Mouse (Mus musculus): ENCODE data around the gene Mnt.

Mnt gene

DNA sequence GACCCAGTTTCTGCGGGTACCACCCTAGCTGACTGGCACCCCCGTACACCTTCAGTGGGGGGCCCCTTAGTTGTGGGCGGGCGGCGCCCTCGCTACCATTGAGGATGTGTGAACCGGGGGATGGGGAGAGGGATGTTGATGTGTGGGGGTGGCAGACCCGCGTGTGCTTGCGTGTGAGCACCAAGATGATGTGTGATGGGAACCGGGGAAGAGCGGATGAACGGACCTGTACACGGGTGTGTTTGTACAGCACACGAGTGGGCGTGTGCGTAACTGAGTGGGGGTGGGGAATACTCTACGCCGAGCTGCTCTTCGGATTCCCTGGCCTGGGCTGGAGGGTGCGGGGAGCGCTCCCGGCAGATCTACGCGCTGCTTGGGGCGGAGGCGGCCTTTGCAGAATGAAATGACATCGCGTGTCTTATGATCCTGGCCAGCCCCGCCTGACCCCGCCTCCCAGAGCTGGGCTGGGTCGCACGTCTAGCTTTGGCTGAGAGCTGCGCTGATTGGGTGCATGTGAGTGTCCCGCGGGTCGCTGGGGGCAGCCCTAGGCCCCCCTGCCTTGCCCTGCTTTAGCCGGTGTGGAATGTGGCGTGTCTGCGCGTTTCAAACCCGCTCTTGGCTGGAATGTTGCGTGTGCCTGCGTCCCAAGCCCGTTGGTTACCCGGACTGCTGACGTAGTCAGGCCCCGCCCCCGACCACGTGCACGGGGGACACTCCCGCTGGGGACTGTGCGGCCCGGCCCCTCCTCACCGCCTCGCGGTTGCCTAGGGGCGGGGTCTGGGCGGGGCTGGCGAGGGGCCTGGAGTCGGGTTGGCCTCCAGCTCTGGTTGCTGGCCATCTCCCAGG is 1.1 kb downstream of the Mnt start:
- peak; percentile 98 for DNase-seq (ENCODE audit: low read depth)

DNA sequence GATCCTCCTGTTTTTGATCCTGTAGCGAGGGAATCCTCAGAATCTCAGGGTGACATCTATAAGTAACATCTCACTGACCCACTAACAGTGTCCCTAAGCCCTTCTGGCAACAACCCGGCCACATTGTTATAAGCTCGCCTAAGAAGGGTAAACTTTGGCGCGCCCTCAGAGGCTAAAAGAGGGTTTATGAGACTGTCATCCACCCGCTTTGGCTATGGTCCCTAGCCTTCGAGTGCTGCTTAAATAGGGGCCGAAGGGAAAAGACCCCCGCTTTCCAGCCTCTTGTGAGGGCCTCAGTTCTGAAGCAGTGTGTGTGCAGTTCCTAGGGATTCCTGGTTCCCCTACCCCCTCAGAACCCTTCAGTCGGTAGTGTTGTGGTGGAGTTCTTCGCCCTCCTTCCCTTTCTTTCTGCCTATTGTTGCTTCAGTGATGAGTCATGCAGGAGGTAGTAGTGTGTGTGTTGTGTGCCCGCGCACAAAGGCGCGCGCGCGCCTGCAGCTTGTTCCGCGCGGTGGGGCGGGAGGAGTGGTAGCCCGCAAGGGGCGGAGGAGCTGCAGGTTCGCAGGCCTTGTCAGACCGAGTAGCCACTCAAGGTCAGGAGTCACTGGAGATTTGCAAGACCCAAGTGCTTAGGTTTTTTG is 1.9 kb downstream of the Mnt start:
- peak; percentile 90 for DNase-seq (ENCODE audit: low read depth)

DNA sequence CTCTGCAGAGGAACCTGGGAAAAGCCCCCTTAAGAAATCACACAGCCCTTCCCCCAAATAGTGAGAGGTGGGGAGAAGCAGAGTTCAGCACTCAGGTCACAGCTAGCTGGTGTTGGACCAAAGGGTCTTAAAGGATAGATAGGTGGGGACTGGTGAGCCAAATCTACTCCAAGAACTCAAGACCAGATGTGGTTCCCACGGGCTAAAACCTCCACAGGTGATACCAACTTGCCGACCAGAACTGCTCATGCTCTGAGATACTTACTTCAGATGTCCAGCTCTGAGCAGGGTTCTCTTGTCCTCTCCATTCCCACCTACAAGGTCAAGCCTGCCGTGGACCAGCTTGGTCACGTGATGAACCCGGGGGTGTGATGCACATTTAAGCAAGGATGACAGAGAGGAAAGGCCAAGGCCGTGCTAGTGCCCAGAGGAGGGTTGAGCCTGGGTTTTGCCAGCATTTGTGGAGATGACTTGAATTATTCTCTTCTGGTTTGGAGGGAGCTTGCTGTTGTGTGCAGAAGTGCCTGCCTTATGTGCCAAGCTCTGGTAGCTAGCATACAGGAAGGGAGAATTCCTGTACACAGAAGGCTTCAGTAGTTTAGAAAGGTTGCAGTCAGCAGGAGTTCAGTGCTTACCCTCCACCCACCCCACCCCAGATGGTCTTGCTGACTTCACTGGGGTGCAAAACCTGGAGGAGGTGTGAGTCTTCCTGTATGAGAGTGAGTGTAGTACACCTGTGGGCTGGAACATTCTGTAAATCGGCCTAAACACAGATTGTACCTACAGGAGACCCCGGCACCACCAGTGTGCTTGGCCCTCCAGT is 3.0 kb downstream of the Mnt start:
- peak; percentile 52 for DNase-seq (ENCODE audit: low read depth)

DNA sequence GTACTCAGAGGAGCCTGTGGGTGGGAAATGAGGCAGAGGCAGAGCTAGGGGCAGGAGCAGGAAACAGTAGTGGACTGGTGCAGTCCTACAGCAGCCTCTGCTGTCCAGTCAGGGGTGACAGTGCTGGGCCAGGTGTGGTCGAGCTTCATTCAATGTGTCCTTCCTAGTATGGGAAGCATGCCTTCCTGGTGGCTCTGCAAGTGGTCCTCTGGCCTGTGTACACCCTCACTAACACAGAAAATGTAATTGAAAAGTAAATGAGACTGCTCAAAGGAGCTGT is 3.6 kb downstream of the Mnt start:
- DNase-seq (ENCODE audit: low read depth): no peak

DNA sequence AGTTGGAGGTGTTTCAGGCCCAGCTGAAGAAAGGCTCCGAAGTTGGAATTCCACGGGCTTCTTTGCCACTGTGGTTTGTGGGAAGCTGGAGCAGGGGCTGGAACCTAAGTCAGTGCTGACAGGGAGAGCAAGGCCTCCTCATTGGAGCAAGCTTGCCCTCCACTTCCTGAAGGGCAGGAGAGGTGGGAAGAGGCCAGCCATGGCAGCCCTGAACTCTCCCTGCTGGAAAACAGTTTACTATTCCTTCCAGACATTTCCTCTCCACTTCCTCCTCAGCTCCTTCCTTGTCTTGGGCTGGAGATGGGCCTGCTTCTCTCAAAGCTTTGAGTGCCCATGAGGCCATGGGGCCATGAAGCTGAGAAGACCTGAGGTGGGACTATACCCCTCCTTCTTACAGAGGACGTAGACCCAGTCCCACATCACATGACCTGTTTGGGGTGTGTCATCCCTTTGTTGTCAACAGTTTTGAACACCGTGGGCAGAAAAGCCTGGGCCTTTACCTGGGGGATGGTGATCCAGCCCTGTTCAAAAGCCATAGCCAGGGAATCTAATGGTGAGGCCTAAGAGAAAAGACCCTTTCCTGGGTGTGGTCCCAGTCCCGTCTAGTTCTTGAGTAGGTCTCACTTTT is 4.0 kb downstream of the Mnt start:
- peak; percentile 54 for DNase-seq (ENCODE audit: low read depth)

DNA sequence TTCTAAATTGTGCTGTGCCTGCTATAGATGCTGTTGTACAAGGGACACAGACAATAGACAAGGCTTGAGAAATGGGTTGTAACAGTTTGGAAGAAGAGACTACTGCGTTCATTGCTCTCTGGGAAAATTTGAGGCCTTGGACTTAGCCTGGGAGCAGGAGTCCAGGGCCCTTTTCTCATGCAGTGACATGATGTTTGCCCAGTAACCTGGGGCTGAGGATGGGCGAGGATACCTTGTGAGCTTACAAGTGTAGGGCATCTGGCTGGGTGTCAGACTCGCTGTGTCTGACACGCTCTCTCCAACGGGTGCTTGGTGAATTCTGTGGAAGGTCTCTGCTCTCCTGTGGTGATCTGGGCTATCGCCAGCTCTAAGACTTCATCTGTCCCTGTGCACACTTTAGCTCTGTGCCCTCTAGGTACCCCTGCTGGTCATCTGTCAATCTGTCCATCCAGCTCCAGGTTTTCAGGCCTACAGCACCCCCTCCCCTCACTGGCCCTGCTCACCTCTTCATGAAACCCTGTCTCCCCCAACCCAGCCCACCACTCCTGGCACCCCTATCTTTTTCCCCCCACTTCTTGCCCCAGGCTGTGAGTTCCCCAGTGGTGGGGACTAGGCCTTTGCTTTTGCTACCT is 5.0 kb downstream of the Mnt start:
- DNase-seq (ENCODE audit: low read depth): no peak

DNA sequence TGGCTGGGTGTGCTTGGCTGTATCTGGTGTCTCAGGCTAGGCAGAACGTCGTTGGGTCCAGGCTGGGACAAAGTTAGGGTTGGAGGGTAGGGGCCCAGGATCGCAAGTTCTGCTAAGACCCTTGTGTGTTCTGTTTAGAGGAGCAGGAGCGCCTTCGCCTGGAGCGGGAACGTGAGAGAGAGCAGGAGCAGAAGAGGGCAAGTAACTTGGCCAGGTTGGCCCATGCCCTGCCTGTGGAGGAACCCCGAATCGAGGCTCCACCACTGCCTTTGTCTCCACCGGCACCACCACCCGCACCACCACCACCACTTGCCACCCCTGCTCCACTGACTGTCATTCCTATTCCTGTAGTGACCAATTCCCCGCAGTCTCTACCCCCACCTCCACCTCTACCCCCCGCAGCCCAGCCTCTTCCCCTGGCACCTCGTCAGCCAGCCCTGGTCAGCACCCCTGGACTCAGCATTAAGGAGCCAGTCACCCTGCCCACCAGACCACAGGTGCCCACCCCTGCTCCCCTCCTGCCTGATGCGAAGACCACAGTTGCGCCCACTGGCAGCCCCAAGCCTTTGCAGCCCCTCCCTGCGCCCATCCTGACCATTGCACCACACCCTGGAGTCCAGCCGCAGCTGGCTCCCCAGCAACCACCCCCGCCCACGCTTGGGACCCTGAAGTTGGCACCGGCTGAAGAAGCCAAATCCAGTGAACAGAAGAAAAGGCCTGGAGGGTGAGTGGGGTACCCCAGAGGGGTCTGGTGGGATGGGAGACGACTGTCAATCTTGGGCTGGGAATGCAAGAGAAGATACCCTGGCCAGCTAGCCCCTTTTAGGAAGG is 5.7 kb downstream of the Mnt start:
- DNase-seq (ENCODE audit: low read depth): no peak

DNA sequence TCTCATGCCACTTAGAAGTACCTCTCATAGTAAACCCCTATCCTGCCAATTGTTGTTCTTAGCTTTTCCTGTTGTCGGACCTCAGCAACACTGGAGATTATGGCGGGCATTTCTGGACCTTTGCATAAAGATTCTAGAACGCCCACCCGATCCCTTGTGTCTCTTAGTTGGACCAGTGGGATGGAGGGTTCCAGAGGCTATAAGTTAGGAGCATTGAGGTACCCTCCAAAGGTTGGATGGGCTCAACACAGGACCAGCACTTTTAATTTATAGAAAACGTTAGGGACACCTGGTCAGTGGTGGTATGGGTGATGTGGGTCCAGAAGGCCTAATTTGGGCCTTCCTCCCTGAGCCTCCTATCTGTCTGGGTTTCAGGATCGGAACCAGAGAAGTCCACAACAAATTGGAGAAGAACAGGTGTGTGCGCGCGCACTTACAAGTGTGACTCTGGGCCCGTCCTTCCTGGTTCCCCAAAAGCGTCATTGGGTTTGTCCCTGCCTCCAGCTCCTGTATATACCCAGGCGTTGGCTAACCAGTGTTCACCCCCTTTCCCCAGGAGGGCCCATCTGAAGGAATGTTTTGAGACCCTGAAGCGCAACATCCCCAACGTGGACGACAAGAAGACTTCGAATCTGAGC is 6.5 kb downstream of the Mnt start:
- DNase-seq (ENCODE audit: low read depth): no peak

DNA sequence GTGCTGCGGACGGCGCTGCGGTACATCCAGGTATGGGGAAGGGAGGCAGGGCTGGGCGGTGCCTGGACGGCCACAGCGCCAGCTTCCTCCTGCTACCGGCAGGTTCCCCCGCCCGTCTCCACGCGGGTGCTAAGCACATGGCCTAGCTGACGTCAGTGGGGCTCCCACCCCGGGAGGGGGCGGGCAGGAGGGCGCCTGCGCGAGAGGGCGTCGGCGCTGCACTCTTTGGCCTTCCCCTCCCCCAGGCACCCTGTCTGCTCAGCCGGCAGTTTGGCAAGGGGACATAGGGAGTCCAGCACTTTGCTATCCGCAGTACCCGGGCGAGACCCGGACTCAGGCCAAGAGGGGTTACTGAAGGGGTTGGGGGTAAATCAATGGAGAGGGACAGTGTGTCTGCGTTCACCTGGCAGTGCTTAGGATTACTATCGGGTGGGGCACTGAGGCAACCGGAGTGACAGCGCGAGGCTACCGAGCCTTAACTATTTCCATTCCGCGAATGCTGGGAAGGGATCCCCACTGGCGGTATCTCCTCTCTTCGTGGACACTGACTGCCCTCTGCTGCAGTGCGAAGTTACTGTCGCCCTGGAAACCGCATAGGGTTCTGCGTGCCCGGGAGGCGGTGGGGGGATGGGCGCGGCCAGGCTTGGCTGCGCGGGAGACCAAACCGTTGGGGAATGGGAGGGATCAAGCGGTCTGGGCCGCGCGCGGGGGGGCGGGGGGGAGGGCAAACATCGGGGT is 7.1 kb downstream of the Mnt start:
- peak; percentile 98 for DNase-seq (ENCODE audit: low read depth)

DNA sequence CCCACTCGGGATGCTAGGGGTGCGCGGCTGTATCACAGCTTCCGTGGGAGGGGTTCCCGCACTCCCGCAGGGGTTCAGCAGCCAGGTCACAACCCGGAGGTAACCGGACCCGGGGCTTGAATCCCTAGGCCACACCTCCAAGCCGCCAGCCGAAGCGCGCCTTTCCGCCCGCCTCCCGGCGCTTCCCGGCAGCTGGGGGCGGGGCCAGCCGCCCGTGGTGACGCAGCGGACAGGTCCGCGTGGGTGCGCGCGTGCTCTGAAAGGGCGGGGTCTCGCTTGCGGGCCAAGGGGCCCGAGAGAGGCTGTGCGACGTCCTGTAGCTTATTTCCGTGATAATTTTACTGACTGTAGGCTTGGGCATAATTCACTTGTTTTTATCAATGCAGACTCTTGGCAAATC is 7.7 kb downstream of the Mnt start:
- peak; percentile 98 for DNase-seq (ENCODE audit: low read depth)

DNA sequence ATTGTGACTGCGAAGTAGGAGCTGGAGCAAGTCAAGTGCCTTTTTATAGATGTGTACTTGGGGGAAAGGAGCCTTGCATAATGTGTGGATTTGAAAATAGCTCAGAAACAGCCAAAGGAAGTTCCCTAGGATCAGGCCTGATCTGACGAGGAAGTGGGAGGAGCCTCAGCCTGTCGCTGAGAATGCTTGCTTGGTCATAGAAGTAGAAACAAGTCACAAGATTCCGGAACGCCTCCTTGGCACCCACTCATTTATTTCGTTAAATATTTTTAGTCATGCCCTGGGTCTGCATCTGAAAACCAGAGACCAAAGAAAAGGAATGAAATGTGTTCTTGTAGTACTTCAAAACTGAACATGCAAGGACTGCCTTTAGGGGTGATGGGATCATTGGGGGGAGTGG is 8.3 kb downstream of the Mnt start:
- DNase-seq (ENCODE audit: low read depth): peak; percentile 94

DNA sequence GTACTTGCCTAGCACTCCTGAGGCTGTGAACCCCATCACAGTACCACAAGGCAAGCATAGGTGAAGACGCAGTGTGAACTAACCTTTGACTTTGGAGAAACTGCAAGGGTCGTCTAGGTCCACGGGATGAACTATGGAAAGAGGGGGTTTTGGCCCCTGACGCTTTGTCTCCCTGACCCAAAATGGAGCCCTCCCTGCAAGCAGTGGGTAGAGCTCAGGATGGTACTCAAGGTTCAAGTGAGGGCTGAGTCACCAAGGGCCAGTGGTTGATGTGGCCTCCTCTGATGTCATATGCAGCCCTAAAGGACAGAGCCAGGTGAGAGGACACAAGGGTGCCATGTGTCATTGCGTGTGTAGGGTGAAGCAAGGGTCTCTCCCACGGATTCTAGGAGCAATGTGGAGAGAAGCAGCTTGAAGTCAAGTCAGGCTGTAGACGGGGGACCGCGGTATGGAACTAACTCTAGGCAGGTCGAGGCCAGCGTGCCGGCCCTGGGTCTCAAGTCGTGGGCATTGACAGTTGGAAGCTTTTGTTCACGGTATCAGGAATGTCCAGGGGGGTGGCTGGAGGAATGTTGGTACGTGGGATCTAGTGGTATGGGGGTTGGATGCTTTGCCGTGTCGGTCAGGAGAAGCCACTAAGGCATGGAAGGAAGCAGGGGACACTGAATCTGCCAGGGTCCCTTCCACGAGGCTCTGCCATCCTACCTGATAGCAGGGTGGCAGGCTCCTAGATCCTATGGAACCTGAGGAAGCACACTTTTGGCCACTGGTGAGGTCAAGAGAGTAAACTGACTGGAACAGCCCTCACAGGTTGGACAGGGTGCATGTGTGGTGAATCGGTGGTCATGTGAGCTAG is 9.4 kb downstream of the Mnt start:
- DNase-seq (ENCODE audit: low read depth): peak; percentile 23

DNA sequence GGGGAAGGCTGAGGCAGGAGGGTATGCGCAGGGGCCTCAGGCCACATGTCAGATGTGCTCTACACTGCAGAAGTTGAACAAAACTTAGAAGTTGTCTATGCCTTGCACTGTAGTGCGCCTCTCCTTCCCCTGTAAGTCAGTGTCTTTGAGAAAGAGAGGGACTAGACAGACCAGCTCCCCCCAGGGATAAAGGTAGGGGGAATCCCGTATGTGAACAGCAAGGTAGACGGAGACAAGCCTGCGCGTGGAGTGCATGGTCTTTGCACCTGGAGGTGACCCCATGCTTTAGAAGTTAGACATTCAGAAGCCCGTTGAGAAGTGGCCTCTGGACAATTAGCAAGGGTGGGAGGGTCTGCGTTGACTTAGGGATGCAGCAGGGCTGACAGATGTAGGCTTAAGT is 10.0 kb downstream of the Mnt start:
- no peak for DNase-seq (ENCODE audit: low read depth)

DNA sequence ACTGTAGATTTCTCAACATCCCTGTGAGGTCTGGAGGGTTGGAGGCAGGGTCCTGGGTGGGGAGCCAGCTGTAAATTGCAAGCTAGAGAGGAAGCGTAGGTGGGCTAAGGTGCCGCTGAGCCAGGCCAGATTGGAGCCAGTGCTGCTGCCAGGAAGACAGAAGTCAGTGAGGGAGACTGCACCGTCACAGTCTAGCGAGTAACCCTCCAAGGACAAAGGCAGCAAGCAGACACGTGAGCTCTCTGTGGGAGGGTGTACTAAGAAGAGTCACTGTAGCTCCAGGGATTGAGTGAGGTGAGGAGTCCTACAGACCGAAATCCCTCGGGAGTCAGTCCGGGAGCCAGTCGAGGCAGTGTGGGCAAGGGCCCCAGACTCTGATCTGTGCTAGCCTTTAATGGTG is 10.6 kb downstream of the Mnt start:
- DNase-seq (ENCODE audit: low read depth): no peak

DNA sequence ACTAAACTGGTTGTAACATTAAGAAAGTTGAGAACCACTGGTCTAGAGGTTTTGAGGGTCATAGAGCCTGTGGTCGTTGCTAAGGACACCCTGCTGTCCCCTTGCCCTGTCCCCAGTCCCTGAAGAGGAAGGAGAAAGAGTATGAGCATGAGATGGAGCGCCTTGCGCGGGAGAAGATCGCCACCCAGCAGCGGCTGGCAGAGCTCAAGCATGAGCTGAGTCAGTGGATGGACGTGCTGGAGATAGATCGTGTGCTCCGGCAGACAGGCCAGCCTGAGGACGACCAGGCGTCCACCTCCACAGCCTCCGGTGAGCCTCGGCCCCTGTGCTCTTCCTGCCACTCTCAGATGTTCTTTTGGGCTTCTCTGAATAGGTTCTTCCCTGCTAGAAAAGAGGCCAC is 11.3 kb downstream of the Mnt start:
- DNase-seq (ENCODE audit: low read depth): no peak

DNA sequence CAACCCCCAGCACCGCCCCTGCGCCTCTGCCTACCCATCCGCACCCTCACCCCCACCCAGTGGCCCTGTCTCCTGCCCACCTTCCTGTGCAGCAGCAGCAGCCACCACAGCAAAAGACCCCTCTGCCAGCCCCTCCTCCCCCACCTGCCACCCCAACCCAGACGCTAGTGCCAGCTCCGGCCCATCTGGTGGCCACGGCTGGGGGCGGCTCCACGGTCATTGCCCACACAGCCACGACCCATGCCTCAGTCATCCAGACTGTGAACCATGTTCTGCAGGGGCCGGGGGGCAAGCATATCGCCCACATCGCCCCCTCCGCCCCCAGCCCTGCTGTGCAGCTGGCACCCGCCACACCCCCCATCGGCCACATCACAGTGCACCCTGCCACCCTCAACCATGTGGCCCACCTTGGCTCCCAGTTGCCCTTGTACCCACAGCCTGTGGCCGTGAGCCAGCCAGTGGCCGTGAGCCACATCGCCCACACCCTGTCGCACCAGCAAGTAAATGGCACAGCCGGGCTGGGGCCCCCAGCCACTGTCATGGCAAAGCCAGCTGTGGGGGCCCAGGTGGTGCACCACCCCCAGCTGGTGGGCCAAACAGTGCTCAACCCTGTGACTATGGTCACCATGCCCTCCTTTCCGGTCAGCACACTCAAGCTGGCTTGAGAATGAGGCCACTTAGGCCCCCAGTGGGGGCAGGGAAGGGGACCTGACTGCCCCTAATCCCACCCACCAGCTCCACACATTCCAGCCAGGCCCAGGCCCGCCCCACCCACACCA is 12.1 kb downstream of the Mnt start:
- no peak for DNase-seq (ENCODE audit: low read depth)

DNA sequence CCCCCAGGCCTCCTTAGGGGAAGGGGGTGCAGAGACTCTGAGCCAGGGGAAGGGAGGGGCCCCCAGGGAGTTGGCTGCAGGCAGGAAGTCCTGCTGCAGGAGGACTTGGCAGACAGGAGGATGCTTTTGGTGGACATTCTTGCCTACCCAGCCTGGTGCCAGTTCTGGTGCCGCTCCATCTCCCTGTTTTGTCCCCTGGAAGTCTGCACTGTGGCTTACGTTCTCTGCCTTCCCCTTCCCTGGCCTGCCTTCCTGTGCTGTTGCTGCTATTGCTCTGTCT is 12.7 kb downstream of the Mnt start:
- no peak for DNase-seq (ENCODE audit: low read depth)

DNA sequence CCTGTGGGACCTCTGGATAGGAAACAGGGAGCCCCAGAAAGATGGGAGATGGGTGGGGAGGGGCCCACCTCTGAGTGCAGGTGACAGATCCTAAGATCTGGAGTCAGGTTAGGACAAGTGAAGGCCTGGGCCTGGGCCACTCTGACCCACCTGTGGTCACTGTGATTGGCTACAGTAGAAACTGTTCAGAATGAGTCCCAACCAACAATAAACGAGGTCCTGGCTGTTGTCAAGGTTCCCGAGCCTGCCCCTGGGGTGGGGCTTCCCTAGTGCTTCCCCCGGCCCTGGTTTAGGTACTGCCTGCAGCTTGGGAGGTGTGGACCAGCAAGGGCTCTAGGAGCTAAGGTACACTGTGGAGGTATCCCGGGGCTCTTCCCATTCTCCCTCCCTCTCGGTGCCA is 13.0 kb downstream of the Mnt start:
- DNase-seq (ENCODE audit: low read depth): no peak

DNA sequence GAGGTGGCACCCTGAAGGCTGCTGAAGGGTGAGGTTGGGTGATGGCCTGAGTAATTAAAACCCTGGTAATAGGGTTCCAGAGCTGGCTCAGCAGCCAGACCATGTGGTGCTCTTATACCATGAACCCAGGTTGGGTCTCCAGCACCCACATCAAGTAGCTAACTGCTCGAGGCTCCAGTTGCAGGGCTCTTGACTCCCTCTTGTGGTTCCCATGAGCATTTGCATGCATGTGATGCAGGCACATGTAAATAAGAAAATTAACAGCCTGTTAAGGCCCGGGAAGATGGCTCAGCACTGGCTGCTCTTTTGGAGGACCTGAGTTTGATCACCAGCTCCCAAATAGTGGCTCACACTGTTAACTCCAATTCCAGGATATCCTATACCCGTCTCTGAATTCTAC is 15.1 kb downstream of the Mnt start:
- DNase-seq (ENCODE audit: low read depth): peak; percentile 56

All from induced T-regulatory cell, adult 2 months (primary cell).